Mouse (Mus musculus): ENCODE data around the gene Prdx3.

- TF ChIP-seq POLR2A (IDR thresholded peaks at IDR 0.05; ENCODE audit: low read depth, low read length) (no peak), CTCF (IDR thresholded peaks at IDR 0.05; ENCODE audit: extremely low read depth, insufficient read length, insufficient replicate concordance, low read depth, low read length) (no peak)
Observed at GRCm38 (mm10) chr19:60890391-60891122, 16.2 kb upstream of the Prdx3 start.

All from small intestine, adult 2 months (tissue).